Mouse (Mus musculus): ENCODE measurements around the gene Tmem273. TPM values are rescaled to one million over a fixed set of nuclear protein-coding genes. Genes with fewer than 3 reads are reported as not detected.

Tmem273 gene
- polyA plus RNA-seq, 1 experiment from 2014 or later, result 0.98 TPM

DNA sequence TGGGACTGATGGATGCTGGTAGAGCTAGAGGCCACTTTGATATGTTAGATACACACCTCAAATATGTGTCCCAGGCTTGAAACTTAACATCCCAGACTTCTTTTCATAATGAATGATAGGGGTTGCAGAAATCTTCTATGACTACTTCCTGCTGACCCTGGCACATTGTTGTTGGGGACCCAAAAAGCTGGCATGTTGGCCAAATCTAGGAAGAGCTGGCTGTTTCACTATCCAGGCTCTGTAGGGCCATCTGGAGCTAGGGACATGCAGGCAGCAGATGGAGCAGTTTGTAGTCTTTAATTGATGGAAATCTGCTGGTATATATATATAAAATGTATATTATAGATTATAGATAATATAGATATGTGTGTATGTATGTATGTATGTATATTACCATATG lies 56.3 kb downstream of the Tmem273 start:
- no peak overlapping the region for H3K27ac ChIP-seq (ENCODE audit: low read depth, low read length)
- H3K9ac ChIP-seq (ENCODE audit: low read depth, low read length), result no peak overlapping the region
- H3K27me3 ChIP-seq (replicated peaks; ENCODE audit: control insufficient read depth, insufficient read depth, low read length), result no peaks in the 10 kb centered on the region
- no peak overlapping the region for H3K4me3 ChIP-seq (ENCODE audit: low read depth, low read length)
- no peak overlapping the region for H3K4me2 ChIP-seq (replicated peaks; ENCODE audit: low read depth)
- no peak for ATAC-seq
- TF ChIP-seq CTCF (IDR thresholded peaks at IDR 0.05; ENCODE audit: low read depth), result no peak
- no peaks in the 10 kb centered on the region for H3K4me1 ChIP-seq (replicated peaks; ENCODE audit: control insufficient read depth, insufficient read depth, low read length)
- no peaks in the 10 kb centered on the region for H3K36me3 ChIP-seq (ENCODE audit: control insufficient read depth, insufficient read depth)
- H3K9me3 ChIP-seq (ENCODE audit: control insufficient read depth), result no peaks in the 10 kb centered on the region

DNA sequence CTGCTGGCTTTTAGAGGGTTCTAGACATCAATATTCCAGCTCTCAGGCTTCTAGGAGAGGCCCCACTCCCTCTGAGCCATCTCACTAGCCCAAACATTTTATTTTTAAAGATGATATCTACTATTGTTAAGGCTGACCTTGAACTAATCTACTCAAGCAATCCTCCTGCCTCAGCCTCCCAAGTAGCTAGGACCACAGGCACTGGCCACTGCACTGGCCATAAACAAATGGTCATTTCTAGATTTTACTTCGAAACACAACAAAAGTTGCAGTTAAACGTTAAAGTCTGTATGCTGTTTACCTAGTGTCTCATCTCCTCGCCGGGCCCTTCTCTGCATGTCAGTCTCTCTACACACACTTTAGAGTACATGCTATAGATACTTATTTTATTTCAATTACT lies 68.3 kb downstream of the Tmem273 start:
- Histone ChIP-seq H3K9me3 (ENCODE audit: control insufficient read depth) (no peaks in the 10 kb centered on the region), H3K27me3 (replicated peaks; ENCODE audit: control insufficient read depth, insufficient read depth, low read length) (peaks cover 4% of the 10 kb centered on the region; the same call in 1 of the 2 replicates), H3K4me1 (replicated peaks; ENCODE audit: control insufficient read depth, insufficient read depth, low read length) (no peaks in the 10 kb centered on the region), H3K27ac (ENCODE audit: low read depth, low read length) (no peak overlapping the region), H3K4me3 (ENCODE audit: low read depth, low read length) (no peak overlapping the region), H3K4me2 (replicated peaks; ENCODE audit: low read depth) (no peak overlapping the region), H3K36me3 (ENCODE audit: control insufficient read depth, insufficient read depth) (no peaks in the 10 kb centered on the region), H3K9ac (ENCODE audit: low read depth, low read length) (no peak overlapping the region)
- no peak for ATAC-seq
- TF ChIP-seq CTCF (IDR thresholded peaks at IDR 0.05; ENCODE audit: low read depth), result no peak
- 84% methylated on average over 4 of the region's 4 CpGs for WGBS

DNA sequence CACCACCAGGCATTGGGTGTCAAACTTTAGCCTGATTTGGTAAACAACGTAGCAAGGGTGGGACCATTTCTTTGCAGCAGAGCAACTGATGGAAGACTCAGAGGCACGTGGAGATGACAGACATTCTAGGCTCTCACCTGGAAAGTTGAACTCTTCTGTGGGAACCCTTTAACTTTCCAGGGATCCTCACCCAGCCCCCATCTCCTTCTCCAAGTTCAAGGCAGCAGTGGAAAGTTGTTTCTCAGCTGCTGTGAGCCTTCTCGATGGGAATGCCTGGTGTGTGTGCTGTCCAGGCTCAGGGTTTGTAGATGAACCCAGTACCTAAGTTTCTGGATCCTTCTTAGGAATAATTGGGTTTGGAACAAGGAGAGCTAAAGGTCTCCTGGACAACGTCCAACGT lies 70.5 kb downstream of the Tmem273 start:
- peak overlapping the region; percentile 49 for H3K4me3 ChIP-seq (ENCODE audit: low read depth, low read length)
- H3K27ac ChIP-seq (ENCODE audit: low read depth, low read length), result no peak overlapping the region
- WGBS, result 34% methylated on average over 5 of the region's 5 CpGs
- H3K9ac ChIP-seq (ENCODE audit: low read depth, low read length), result no peak overlapping the region
- H3K36me3 ChIP-seq (ENCODE audit: control insufficient read depth, insufficient read depth), result no peaks in the 10 kb centered on the region
- H3K4me1 ChIP-seq (replicated peaks; ENCODE audit: control insufficient read depth, insufficient read depth, low read length), result no peaks in the 10 kb centered on the region
- no peak for TF ChIP-seq CTCF (IDR thresholded peaks at IDR 0.05; ENCODE audit: low read depth)
- ATAC-seq, result no peak
- peak overlapping the region; percentile 72 for H3K4me2 ChIP-seq (replicated peaks; ENCODE audit: low read depth)
- H3K9me3 ChIP-seq (ENCODE audit: control insufficient read depth), result no peaks in the 10 kb centered on the region
- peaks cover 4% of the 10 kb centered on the region; the same call in 1 of the 2 replicates for H3K27me3 ChIP-seq (replicated peaks; ENCODE audit: control insufficient read depth, insufficient read depth, low read length)

DNA sequence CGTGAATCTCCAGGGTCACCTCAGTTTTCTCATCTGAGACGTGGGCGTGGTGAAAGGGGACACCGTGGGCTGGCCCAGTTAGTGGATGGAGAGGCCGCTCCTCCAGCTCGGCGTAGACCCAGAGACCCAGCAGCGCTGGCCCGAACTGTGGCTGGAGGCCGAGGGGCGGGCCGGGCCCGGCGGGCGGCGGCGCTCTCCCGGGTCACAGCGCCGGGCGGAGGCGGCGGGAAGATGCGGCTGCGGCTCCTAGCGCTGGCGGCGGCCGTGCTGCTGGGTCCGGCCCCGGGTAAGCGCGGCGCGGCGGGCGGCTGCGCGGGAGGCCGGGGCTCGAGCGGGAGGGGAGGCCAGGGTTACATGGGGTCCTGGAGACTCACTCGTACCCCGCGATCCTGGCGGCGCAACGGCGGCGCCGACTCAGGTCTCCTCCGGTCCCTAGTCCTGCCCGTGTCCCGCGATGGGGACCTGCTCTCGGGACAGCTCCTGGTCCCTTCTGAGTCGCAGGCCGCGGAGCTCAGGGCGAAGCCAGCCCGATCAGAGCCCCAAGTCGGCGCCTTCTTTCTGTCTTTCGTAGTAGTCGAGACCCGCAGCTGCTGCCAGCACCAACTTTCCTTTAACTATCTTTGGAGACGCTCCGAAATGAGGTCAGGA lies 71.0 kb downstream of the Tmem273 start, which contains the start of gene Vstm4:
Gene Vstm4 (plus strand): TSS at position 76 of the 648 bp plus-strand sequence.
- no peaks in the 10 kb centered on the region for H3K4me1 ChIP-seq (replicated peaks; ENCODE audit: control insufficient read depth, insufficient read depth, low read length)
- under 1% methylated on average over 62 of the region's 68 CpGs for WGBS

DNA sequence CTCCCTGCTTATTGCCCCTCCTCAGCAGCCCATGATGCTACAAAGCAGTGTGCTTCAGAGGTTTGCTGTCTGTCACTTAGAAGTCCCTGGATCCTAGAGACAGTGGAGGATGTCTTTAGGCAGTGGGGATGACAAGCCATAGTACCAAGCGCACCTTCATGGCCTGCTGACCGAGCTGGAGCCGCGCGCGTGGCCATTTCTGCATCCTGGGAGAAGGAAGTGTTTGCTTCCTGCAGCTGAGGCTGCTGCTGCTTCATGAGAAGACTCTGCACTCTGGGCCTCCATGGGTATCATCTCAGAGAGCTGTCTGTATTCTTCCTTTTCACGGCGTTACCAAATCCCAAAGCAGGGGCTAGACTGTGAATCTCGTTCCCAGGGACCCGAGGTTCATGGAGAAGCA lies 72.6 kb downstream of the Tmem273 start:
- ATAC-seq, result no peak
- H3K27ac ChIP-seq (ENCODE audit: low read depth, low read length), result no peak overlapping the region

More for the DNA sequence above, 71.0 kb downstream of the Tmem273 start, which contains the start of gene Vstm4:
- Histone ChIP-seq H3K4me3 (ENCODE audit: low read depth, low read length) (peak within 1 kb of the TSS; percentile 49), H3K27ac (ENCODE audit: low read depth, low read length) (peak within 1 kb of the TSS; percentile 66), H3K27me3 (replicated peaks; ENCODE audit: control insufficient read depth, insufficient read depth, low read length) (peaks cover 4% of the 10 kb centered on the region; the same call in 1 of the 2 replicates), H3K36me3 (ENCODE audit: control insufficient read depth, insufficient read depth) (no peaks in the 10 kb centered on the region), H3K4me2 (replicated peaks; ENCODE audit: low read depth) (peak within 1 kb of the TSS; percentile 72), H3K9ac (ENCODE audit: low read depth, low read length) (peak within 1 kb of the TSS; percentile 76), H3K9me3 (ENCODE audit: control insufficient read depth) (no peaks in the 10 kb centered on the region)
- ATAC-seq, result peak; percentile 47
- TF ChIP-seq CTCF (IDR thresholded peaks at IDR 0.05; ENCODE audit: low read depth), result no peak

DNA sequence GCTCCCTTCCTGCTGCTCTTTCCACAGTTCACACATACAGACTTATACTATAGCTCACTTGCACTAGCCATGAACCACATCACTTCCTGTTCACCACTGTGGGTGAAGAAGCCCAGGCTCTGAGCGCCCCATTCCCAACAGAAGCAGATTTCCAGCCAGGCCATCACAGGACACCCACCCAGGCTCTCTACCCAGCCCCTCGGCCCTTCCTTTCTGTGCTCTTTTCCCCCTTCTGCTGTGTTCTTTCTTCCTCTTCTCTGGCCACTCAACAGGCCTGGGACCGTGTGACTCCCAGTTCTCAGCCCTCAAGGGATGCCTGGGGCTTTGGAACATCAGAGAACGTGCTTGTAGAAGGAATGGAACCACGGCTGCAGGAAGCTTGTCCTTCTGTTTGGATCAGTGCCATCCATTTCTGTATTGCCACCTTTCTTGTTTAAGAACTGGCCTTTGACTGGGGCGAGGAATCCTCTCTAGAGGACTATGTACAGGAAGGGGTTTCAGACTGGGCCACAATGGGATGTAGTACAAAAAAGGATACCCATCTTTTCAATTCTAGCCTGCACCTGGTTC lies 73.3 kb downstream of the Tmem273 start:
- H3K4me1 ChIP-seq (replicated peaks; ENCODE audit: control insufficient read depth, insufficient read depth, low read length), result no peaks in the 10 kb centered on the region
- no peak overlapping the region for H3K4me2 ChIP-seq (replicated peaks; ENCODE audit: low read depth)
- H3K27me3 ChIP-seq (replicated peaks; ENCODE audit: control insufficient read depth, insufficient read depth, low read length), result peaks cover 4% of the 10 kb centered on the region; the same call in 1 of the 2 replicates
- H3K9ac ChIP-seq (ENCODE audit: low read depth, low read length), result no peak overlapping the region
- ATAC-seq, result no peak
- H3K4me3 ChIP-seq (ENCODE audit: low read depth, low read length), result no peak overlapping the region
- H3K9me3 ChIP-seq (ENCODE audit: control insufficient read depth), result no peaks in the 10 kb centered on the region
- TF ChIP-seq CTCF (IDR thresholded peaks at IDR 0.05; ENCODE audit: low read depth), result no peak
- WGBS, result 66% methylated on average over 6 of the region's 6 CpGs
- no peaks in the 10 kb centered on the region for H3K36me3 ChIP-seq (ENCODE audit: control insufficient read depth, insufficient read depth)
- no peak overlapping the region for H3K27ac ChIP-seq (ENCODE audit: low read depth, low read length)

More for the DNA sequence above, 72.6 kb downstream of the Tmem273 start:
- Histone ChIP-seq H3K4me3 (ENCODE audit: low read depth, low read length) (no peak overlapping the region), H3K9ac (ENCODE audit: low read depth, low read length) (no peak overlapping the region), H3K4me1 (replicated peaks; ENCODE audit: control insufficient read depth, insufficient read depth, low read length) (no peaks in the 10 kb centered on the region), H3K9me3 (ENCODE audit: control insufficient read depth) (no peaks in the 10 kb centered on the region), H3K36me3 (ENCODE audit: control insufficient read depth, insufficient read depth) (no peaks in the 10 kb centered on the region), H3K27me3 (replicated peaks; ENCODE audit: control insufficient read depth, insufficient read depth, low read length) (peaks cover 4% of the 10 kb centered on the region; the same call in 1 of the 2 replicates), H3K4me2 (replicated peaks; ENCODE audit: low read depth) (peak overlapping the region; percentile 6; the same call in 1 of the 2 replicates)
- WGBS, result 89% methylated on average over 10 of the region's 10 CpGs
- no peak for TF ChIP-seq CTCF (IDR thresholded peaks at IDR 0.05; ENCODE audit: low read depth)
